Comparison of ENCODE assay signal across 27 mouse cellular contexts in the genomic region with DNA sequence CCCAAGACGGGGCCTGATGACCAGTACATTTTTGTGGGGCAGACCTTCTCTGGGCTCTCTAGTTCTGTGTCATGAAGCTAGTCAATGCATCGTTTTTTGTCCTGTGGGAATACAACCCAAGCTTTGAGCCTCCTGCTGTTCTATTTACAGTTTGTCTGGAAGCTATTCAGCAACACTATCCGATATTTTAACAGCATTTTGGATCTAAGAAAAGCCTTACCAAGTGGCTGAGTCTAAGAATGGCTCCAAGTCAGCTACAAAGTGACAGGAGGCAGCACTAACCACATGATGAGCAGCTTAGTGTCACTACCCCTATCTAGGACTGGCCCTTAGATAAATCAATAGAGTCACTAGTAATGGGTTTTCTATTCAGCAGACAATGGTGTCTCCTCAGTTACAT.
"Had no signal": no experiment of that assay in that cellular context is flagged by ENCODE, and none has a peak within 500 bp of the region (broad histone marks: within the 10 kb centered on the region; RNA-seq: fewer than 3 reads in every experiment).

No protein-coding gene starts in this region.

- DNase-seq: gastrocnemius, adult 2 months; gastrocnemius, postnatal 10 days; gastrocnemius, postnatal 25 days; heart, adult 18-20 months; heart, postnatal 14 days; heart, postnatal 36 days; kidney, adult 11 months; kidney, adult 2 months; kidney, adult 9 months; kidney, postnatal 14 days; kidney, postnatal 36 days; layer of hippocampus, adult 9-11 months; layer of hippocampus, postnatal 36 days; left cerebral cortex, postnatal 4 days had no signal

- H3K4me1 ChIP-seq: heart, embryonic 10.5 days; heart, embryonic 13.5 days; heart, embryonic 15.5 days; hindbrain, embryonic 13.5 days; hindbrain, embryonic 15.5 days; kidney, embryonic 15.5 days; limb, embryonic 13.5 days; limb, embryonic 15.5 days; liver, embryonic 12.5 days had no signal

- H3K27me3 ChIP-seq: heart, embryonic 13.5 days; heart, embryonic 15.5 days; hindbrain, embryonic 13.5 days; hindbrain, embryonic 15.5 days; kidney, embryonic 15.5 days; limb, embryonic 13.5 days; limb, embryonic 15.5 days; liver, embryonic 12.5 days had no signal

- H3K4me3 ChIP-seq: gastrocnemius, adult 2 months; heart, embryonic 10.5 days; heart, embryonic 13.5 days; heart, embryonic 15.5 days; hindbrain, embryonic 13.5 days; hindbrain, embryonic 15.5 days; kidney, embryonic 15.5 days; limb, embryonic 13.5 days; limb, embryonic 15.5 days; liver, embryonic 12.5 days had no signal

- H3K9ac ChIP-seq: heart, embryonic 13.5 days; heart, embryonic 15.5 days; hindbrain, embryonic 13.5 days; hindbrain, embryonic 15.5 days; kidney, embryonic 15.5 days; limb, embryonic 13.5 days; limb, embryonic 15.5 days; liver, embryonic 12.5 days; liver, embryonic 14.5 days had no signal

- H3K36me3 ChIP-seq: heart, embryonic 10.5 days; heart, embryonic 13.5 days; heart, embryonic 15.5 days; hindbrain, embryonic 13.5 days; hindbrain, embryonic 15.5 days; kidney, embryonic 15.5 days; limb, embryonic 13.5 days; limb, embryonic 15.5 days; liver, embryonic 12.5 days had no signal

- H3K4me2 ChIP-seq: heart, embryonic 13.5 days; heart, embryonic 15.5 days; hindbrain, embryonic 13.5 days; hindbrain, embryonic 15.5 days; kidney, embryonic 15.5 days; limb, embryonic 13.5 days; limb, embryonic 15.5 days; liver, embryonic 12.5 days had no signal

- H3K27ac ChIP-seq: gastrocnemius, adult 2 months; heart, embryonic 10.5 days; heart, embryonic 13.5 days; heart, embryonic 15.5 days; hindbrain, embryonic 13.5 days; hindbrain, embryonic 15.5 days; hindbrain, postnatal 0 days; kidney, embryonic 15.5 days; kidney, postnatal 0 days; limb, embryonic 13.5 days; limb, embryonic 15.5 days; liver, embryonic 12.5 days; liver, embryonic 14.5 days had no signal

- ATAC-seq: hindbrain, postnatal 0 days; intestine, embryonic 16.5 days; liver, embryonic 12.5 days had no signal

- H3K9me3 ChIP-seq: heart, embryonic 10.5 days; heart, embryonic 13.5 days; heart, embryonic 15.5 days; hindbrain, embryonic 13.5 days; hindbrain, embryonic 15.5 days; kidney, embryonic 15.5 days; limb, embryonic 13.5 days; limb, embryonic 15.5 days; liver, embryonic 12.5 days had no signal
